8 mouse cellular contexts compared by ENCODE assay signal in genomic region chr9:67633026-67633741, GRCm38 (mm10).
DNase-seq lines count a peak whose midpoint lies in the region; ATAC-seq and TF ChIP-seq lines count a peak whose summit lies in the region.

No protein-coding gene starts in this region.

- H3K4me3 ChIP-seq in intestine, postnatal 0 days (ENCODE audit: low read depth, low read length): peak overlapping the region; percentile 88
- H3K4me3 ChIP-seq in limb, embryonic 11.5 days (ENCODE audit: low read depth, low read length): peak overlapping the region; percentile 75
- H3K4me3 ChIP-seq in midbrain, postnatal 0 days (ENCODE audit: low read depth, low read length): peak overlapping the region; percentile 58

- H3K27ac ChIP-seq in intestine, postnatal 0 days (ENCODE audit: low read depth, low read length): no peak overlapping the region
- H3K27ac ChIP-seq in limb, embryonic 11.5 days (replicated peaks; ENCODE audit: low read depth, low read length): no peak overlapping the region
- H3K27ac ChIP-seq in midbrain, postnatal 0 days (ENCODE audit: low read depth, low read length): peak overlapping the region; percentile 65

- intact Hi-C loops in gastrocnemius, postnatal 36 days (cut with DNase I): loop anchor here (5.0 to 10.0 kb wide), 3 partner anchors 51 to 318 kb away; no protein-coding TSS in a partner anchor

- peak overlapping the region; percentile 68 for H3K9ac ChIP-seq in intestine, postnatal 0 days (ENCODE audit: low read depth, low read length)
- H3K9ac ChIP-seq in limb, embryonic 11.5 days (ENCODE audit: low read length): peak overlapping the region; percentile 84
- H3K9ac ChIP-seq in midbrain, postnatal 0 days (replicated peaks; ENCODE audit: low read length, poor library complexity, severe bottlenecking): peak overlapping the region; percentile 54

- no peak for TF ChIP-seq CTCF in intestine, postnatal 0 days (IDR thresholded peaks at IDR 0.05; ENCODE audit: low read depth)
- no peak for TF ChIP-seq CTCF in midbrain, postnatal 0 days (IDR thresholded peaks at IDR 0.05)

- peaks cover 11% of the 10 kb centered on the region; the same call in 1 of the 2 replicates for H3K27me3 ChIP-seq in intestine, postnatal 0 days (replicated peaks; ENCODE audit: control insufficient read depth, insufficient read depth, low read length)
- H3K27me3 ChIP-seq in limb, embryonic 11.5 days (ENCODE audit: control insufficient read depth, insufficient read depth, low read length): no peaks in the 10 kb centered on the region
- H3K27me3 ChIP-seq in midbrain, postnatal 0 days (ENCODE audit: insufficient read depth, low read length): no peaks in the 10 kb centered on the region

- no peaks in the 10 kb centered on the region for H3K9me3 ChIP-seq in intestine, postnatal 0 days (ENCODE audit: control insufficient read depth)
- no peaks in the 10 kb centered on the region for H3K9me3 ChIP-seq in limb, embryonic 11.5 days (ENCODE audit: control insufficient read depth, low read length)
- no peaks in the 10 kb centered on the region for H3K9me3 ChIP-seq in midbrain, postnatal 0 days (ENCODE audit: low read length)

- 0 out of 2 replicates have a peak, but pooled peaks cover 2% of the 10 kb centered on the region for H3K4me1 ChIP-seq in intestine, postnatal 0 days (replicated peaks; ENCODE audit: control insufficient read depth, insufficient read depth, low read length)
- H3K4me1 ChIP-seq in limb, embryonic 11.5 days (ENCODE audit: control insufficient read depth, insufficient read depth, low read length): peaks cover 9% of the 10 kb centered on the region
- peaks cover 6% of the 10 kb centered on the region for H3K4me1 ChIP-seq in midbrain, postnatal 0 days (ENCODE audit: insufficient read depth, low read length)

- under 1% methylated on average over 49 of the region's 50 CpGs for WGBS in intestine, postnatal 0 days
- under 1% methylated on average over 50 of the region's 50 CpGs for WGBS in limb, embryonic 11.5 days
- WGBS in midbrain, postnatal 0 days: under 1% methylated on average over 49 of the region's 50 CpGs

- no peak; the same call in 1 of the 2 replicates for ATAC-seq in intestine, postnatal 0 days
- ATAC-seq in limb, embryonic 11.5 days (ENCODE audit: insufficient number of reproducible peaks, low FRiP score, low TSS enrichment, low read depth): no peak
- peak; percentile 48; the same call in 1 of the 2 replicates for ATAC-seq in midbrain, postnatal 0 days (ENCODE audit: low FRiP score)

- DNase-seq in layer of hippocampus, adult 11-12 months (ENCODE audit: low spot score): peak; percentile 28
- DNase-seq in layer of hippocampus, adult 9-10 months (ENCODE audit: low spot score): no peak
- DNase-seq in embryo, embryonic 10 days (ENCODE audit: low spot score): peak; percentile 71
- DNase-seq in gastrocnemius, postnatal 36 days: peak; percentile 19 to 54
- DNase-seq in limb, embryonic 11.5 days (ENCODE audit: low spot score): peak; percentile 78
- DNase-seq in midbrain, postnatal 0 days (ENCODE audit: low spot score): peak; percentile 16
- peak; percentile 9 for DNase-seq in thymus, postnatal 14 days

- H3K4me2 ChIP-seq in intestine, postnatal 0 days (replicated peaks; ENCODE audit: low read depth): peak overlapping the region; percentile 99
- H3K4me2 ChIP-seq in limb, embryonic 11.5 days (ENCODE audit: low read depth, severe bottlenecking): peak overlapping the region; percentile 100
- H3K4me2 ChIP-seq in midbrain, postnatal 0 days (ENCODE audit: low read depth, low read length, poor library complexity, severe bottlenecking): peak overlapping the region; percentile 80

- no peaks in the 10 kb centered on the region for H3K36me3 ChIP-seq in intestine, postnatal 0 days (ENCODE audit: control insufficient read depth, insufficient read depth)
- no peaks in the 10 kb centered on the region for H3K36me3 ChIP-seq in limb, embryonic 11.5 days (ENCODE audit: control insufficient read depth, insufficient read depth, low read length)
- H3K36me3 ChIP-seq in midbrain, postnatal 0 days (ENCODE audit: insufficient read depth, low read length): no peaks in the 10 kb centered on the region
